Mouse (Mus musculus) 3134 (cell line): ENCODE measurements around the gene Jazf1.

Source experiments
- DNase-seq: peaks from one replicate; pipeline ENCODE4 v3.0.0-alpha.2; 2011; ENCODE audit warnings: low spot score; ENCODE audit not compliant: insufficient read length; ENCODE audit errors: extremely low read depth

Gene Jazf1

GRCm38 (mm10) chr6:52818041-52818440 is 250.4 kb downstream of the Jazf1 start:
- no peak for DNase-seq

- no peak for DNase-seq
These were observed 251.1 kb downstream of the Jazf1 start for GRCm38 (mm10) chr6:52817203-52817874.

- DNase-seq = no peak
These were observed 263.1 kb downstream of the Jazf1 start for GRCm38 (mm10) chr6:52805237-52805856.

GRCm38 (mm10) chr6:52802181-52802580 is 266.2 kb downstream of the Jazf1 start:
- no peak for DNase-seq

GRCm38 (mm10) chr6:52797252-52797800 is 271.1 kb downstream of the Jazf1 start:
- no peak for DNase-seq

GRCm38 (mm10) chr6:52796691-52797090 is 271.7 kb downstream of the Jazf1 start:
- no peak for DNase-seq

- peak; percentile 16 for DNase-seq
These were observed 272.3 kb downstream of the Jazf1 start for GRCm38 (mm10) chr6:52796035-52796598.

- DNase-seq = no peak
These were observed 273.2 kb downstream of the Jazf1 start for GRCm38 (mm10) chr6:52795029-52795841.

GRCm38 (mm10) chr6:52792455-52792854 is 276.0 kb downstream of the Jazf1 start:
- no peak for DNase-seq

GRCm38 (mm10) chr6:52790781-52791180 is 277.6 kb downstream of the Jazf1 start:
- DNase-seq = no peak

- DNase-seq = no peak
These were observed 278.1 kb downstream of the Jazf1 start for GRCm38 (mm10) chr6:52790316-52790715.

- no peak for DNase-seq
These were observed 288.9 kb downstream of the Jazf1 start for GRCm38 (mm10) chr6:52779546-52779945.

GRCm38 (mm10) chr6:52778523-52778922 is 289.9 kb downstream of the Jazf1 start:
- no peak for DNase-seq

- no peak for DNase-seq
These were observed 291.4 kb downstream of the Jazf1 start for GRCm38 (mm10) chr6:52777034-52777433.

- no peak for DNase-seq
These were observed 292.5 kb downstream of the Jazf1 start for GRCm38 (mm10) chr6:52775956-52776355.

GRCm38 (mm10) chr6:52775350-52775749 is 293.1 kb downstream of the Jazf1 start:
- no peak for DNase-seq

- DNase-seq = no peak
These were observed 295.3 kb downstream of the Jazf1 start for GRCm38 (mm10) chr6:52773132-52773531.

- DNase-seq = no peak
These were observed 297.6 kb downstream of the Jazf1 start for GRCm38 (mm10) chr6:52770789-52771188.

GRCm38 (mm10) chr6:52765206-52765605 is 303.2 kb downstream of the Jazf1 start:
- no peak for DNase-seq

GRCm38 (mm10) chr6:52752832-52753231 is 315.6 kb downstream of the Jazf1 start:
- DNase-seq = no peak

- DNase-seq = no peak
These were observed 333.8 kb downstream of the Jazf1 start for GRCm38 (mm10) chr6:52734630-52735029.
